Mouse (Mus musculus) ES-E14 (cell line): Measurements from ENCODE around the gene Pcdh18. TPM values are rescaled to one million over a fixed set of nuclear protein-coding genes. Genes with fewer than 3 reads are reported as not detected.
A peak's percentile ranks its signal among the peaks of the same experiment; 100 is the strongest.

Source experiments
- DNase-seq: peaks from one replicate; pipeline ENCODE4 v3.0.0-alpha.2; 2013; ENCODE audit warnings: low read depth, low spot score
- H3K27ac ChIP-seq: 2 replicates; pipeline ENCODE4 v1.5.1; 2012; ENCODE audit warnings: low read depth, mild to moderate bottlenecking, low read length, moderate library complexity, mixed read lengths; ENCODE audit not compliant: poor library complexity, insufficient read depth, severe bottlenecking
- H3K36me3 ChIP-seq: 2 replicates; pipeline ENCODE4 v1.6.1; 2012; ENCODE audit warnings: mild to moderate bottlenecking, low read length, moderate library complexity, mixed read lengths; ENCODE audit not compliant: control insufficient read depth, poor library complexity, insufficient read depth, severe bottlenecking
- H3K4me1 ChIP-seq, 2 experiments: fragments of 150-350 bp in 1 of 2; sonication (generic) in 1 of 2; 2 replicates each; pipeline ENCODE4 v1.6.1; 2012; ENCODE audit warnings: low read length in 2 of 2, mild to moderate bottlenecking in 1 of 2, mixed read lengths in 1 of 2; ENCODE audit not compliant: control insufficient read depth in 2 of 2, insufficient read depth in 2 of 2, poor library complexity in 1 of 2
- H3K4me3 ChIP-seq, 2 experiments: fragments of 150-350 bp in 1 of 2; sonication (generic) in 1 of 2; 2 replicates each; pipeline ENCODE4 v1.5.1; 2012; ENCODE audit warnings: low read length in 2 of 2, low read depth in 1 of 2, mild to moderate bottlenecking in 1 of 2, mixed read lengths in 1 of 2; ENCODE audit not compliant: insufficient read depth in 1 of 2, poor library complexity in 1 of 2, severe bottlenecking in 1 of 2
- H3K9ac ChIP-seq: 2 replicates; pipeline ENCODE4 v1.6.1; 2012; ENCODE audit warnings: low read depth, mild to moderate bottlenecking, low read length, mixed read lengths; ENCODE audit not compliant: poor library complexity, insufficient read depth, severe bottlenecking
- H3K9me3 ChIP-seq: fragments of 150-350 bp; sonication (generic); 2 replicates; pipeline ENCODE4 v1.6.1; 2012; ENCODE audit warnings: low read depth, mild to moderate bottlenecking, low read length; ENCODE audit not compliant: control insufficient read depth, insufficient read depth
- CHD2 ChIP-seq: IDR thresholded peaks from 2 replicates; pipeline ENCODE4 v1.6.1; 2014; ENCODE audit warnings: mild to moderate bottlenecking, low read depth, low read length, inconsistent platforms
- HCFC1 ChIP-seq: IDR thresholded peaks from 2 replicates; pipeline ENCODE4 v1.6.1; 2012; ENCODE audit warnings: low read length, inconsistent platforms, borderline replicate concordance; ENCODE audit not compliant: insufficient read depth
- MAFK ChIP-seq: IDR thresholded peaks from 2 replicates; pipeline ENCODE4 v1.6.1; 2014; ENCODE audit warnings: mild to moderate bottlenecking, low read depth, low read length, inconsistent platforms; ENCODE audit not compliant: insufficient read depth
- ZC3H11A ChIP-seq: IDR thresholded peaks from 2 replicates; pipeline ENCODE4 v1.6.1; 2012; ENCODE audit warnings: low read depth, mild to moderate bottlenecking, inconsistent platforms, low read length, borderline replicate concordance
- ZNF384 ChIP-seq: IDR thresholded peaks from 2 replicates; pipeline ENCODE4 v1.6.1; 2012; ENCODE audit warnings: low read depth, low read length, inconsistent platforms
- in situ Hi-C, 2 experiments: fragments of 600-800 bp; cut with MboI; formaldehyde crosslinking; loops; one replicate each; pipeline ENCODE4 v1.15.1; 2025; ENCODE audit warnings: low sequenced_read_pairs in 2 of 2, inconsistent platforms in 1 of 2; ENCODE audit not compliant: unreplicated experiment in 2 of 2
- total RNA-seq: library from RNA; depleted of rRNA; stranded (reverse); fragments of 300-350 nt; gene quantifications from 2 replicates; pipeline ENCODE4 v1.2.3, GENCODE M21; 2012; rRNA removed

Pcdh18 gene
- 3.7 and 14.2 TPM in 2 replicates for total RNA-seq

DNA sequence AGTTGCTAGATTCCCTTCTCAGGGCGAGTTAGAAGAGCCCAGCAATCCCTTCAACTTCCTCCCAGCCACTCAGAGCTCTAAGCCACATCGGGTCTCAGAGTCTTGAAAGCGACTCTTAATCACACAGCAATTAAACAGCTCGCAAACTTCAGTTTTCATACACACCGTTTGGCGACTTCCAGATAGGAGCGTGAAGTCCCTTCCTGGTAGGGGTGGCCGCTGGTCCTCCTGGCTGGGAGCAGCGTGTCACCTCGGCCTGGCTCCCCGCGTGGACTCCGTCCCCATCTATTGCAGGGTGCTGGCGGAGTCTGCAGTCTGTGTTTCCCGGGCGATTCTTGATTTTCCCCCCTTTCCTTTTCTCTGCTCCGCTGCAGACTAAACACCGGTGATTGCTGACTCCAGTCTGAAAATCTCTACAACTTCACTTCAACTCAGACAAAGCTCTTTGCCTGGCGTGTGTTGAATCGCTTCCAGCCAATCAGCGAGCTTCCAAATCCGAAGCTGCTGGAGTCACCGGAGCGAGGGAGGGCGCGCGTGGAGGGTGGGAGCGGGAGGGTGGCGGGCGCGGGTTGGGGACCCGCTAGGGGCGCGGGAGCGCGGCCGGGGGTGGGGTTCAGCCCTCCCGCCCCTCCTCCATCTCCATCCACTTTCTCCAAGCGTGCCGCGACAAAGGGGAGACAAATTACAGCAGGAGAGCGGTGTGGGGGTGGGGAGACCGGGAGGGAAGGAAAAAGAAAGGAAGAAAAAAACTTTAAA is at the start of gene Pcdh18:
Gene Pcdh18 (minus strand): TSS at position 456 of the 756 bp plus-strand sequence.
- no peak for TF ChIP-seq HCFC1
- no peak for TF ChIP-seq CHD2
- no peak for TF ChIP-seq ZNF384
- no peak for TF ChIP-seq ZC3H11A
- TF ChIP-seq MAFK = no peak
- Histone ChIP-seq H3K36me3 (no peaks in the 10 kb centered on the region), H3K9me3 (no peaks in the 10 kb centered on the region), H3K27ac (no peak within 1 kb of the TSS), H3K9ac (peak within 1 kb of the TSS; percentile 26; the same call in 1 of the 2 replicates), H3K4me3 (peak within 1 kb of the TSS; percentile 53 to 73), H3K4me1 (peaks cover 0 to 3% of the 10 kb centered on the region in 2 experiments; a peak in 1 of 4 replicates)
- peak; percentile 41 for DNase-seq
- in situ Hi-C loops = no loop called here

DNA sequence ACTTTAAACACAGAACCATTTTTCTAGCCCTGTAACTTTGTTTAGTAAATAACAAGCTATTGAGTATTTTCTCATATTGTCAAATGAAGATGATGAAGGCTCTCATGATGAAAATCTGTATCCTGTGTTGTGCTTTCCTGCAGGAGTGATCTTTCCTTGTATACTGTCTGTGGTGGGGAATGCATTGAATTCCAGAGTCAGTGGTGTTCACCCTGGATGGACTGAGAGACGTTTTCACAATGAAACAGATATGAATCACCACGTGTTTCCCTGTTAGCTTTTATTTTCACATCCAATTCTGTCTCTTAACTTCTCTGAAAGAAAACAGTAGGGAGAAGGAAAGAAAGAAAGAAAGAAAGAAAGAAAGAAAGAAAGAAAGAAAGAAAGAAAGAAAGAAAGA is 49.7 kb upstream of the Pcdh18 start:
- H3K4me1 ChIP-seq = no peaks in the 10 kb centered on the region; a peak in 1 of 4 replicates
- H3K27ac ChIP-seq = no peak overlapping the region
- no peaks in the 10 kb centered on the region for H3K36me3 ChIP-seq
- no peak for DNase-seq
- no peak overlapping the region for H3K4me3 ChIP-seq
- no peak overlapping the region for H3K9ac ChIP-seq
- no peaks in the 10 kb centered on the region for H3K9me3 ChIP-seq
- no peak for TF ChIP-seq CHD2
- no peak for TF ChIP-seq ZNF384
- TF ChIP-seq HCFC1 = no peak
- TF ChIP-seq ZC3H11A = no peak
- no peak for TF ChIP-seq MAFK
- in situ Hi-C loops = no loop called here

DNA sequence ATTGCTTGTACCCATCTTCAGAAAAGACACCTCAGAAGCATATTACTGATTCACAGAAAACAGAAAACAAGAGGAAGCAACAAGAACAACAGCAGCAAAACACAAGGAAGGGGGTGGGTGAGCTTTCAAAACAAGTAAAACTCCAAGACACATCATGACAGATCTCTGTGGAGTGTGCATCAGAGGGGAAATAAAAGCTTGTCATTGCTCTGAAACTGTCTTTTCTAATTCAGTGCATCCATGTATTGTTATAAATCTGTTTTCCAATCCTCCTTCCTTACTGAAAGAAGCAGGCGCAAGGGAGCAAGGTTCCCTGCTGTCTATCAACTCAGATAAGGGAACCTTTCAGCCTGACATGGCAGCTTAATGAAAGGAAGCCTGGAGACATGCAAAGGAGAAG is 48.4 kb upstream of the Pcdh18 start:
- no peak for TF ChIP-seq ZC3H11A
- TF ChIP-seq CHD2 = no peak
- no peak for TF ChIP-seq MAFK
- no peak for TF ChIP-seq ZNF384
- TF ChIP-seq HCFC1 = no peak
- in situ Hi-C loops = no loop called here
- no peaks in the 10 kb centered on the region for H3K36me3 ChIP-seq
- DNase-seq = no peak
- no peaks in the 10 kb centered on the region; a peak in 1 of 4 replicates for H3K4me1 ChIP-seq
- no peak overlapping the region for H3K9ac ChIP-seq
- H3K4me3 ChIP-seq = no peak overlapping the region
- H3K27ac ChIP-seq = no peak overlapping the region
- no peaks in the 10 kb centered on the region for H3K9me3 ChIP-seq

DNA sequence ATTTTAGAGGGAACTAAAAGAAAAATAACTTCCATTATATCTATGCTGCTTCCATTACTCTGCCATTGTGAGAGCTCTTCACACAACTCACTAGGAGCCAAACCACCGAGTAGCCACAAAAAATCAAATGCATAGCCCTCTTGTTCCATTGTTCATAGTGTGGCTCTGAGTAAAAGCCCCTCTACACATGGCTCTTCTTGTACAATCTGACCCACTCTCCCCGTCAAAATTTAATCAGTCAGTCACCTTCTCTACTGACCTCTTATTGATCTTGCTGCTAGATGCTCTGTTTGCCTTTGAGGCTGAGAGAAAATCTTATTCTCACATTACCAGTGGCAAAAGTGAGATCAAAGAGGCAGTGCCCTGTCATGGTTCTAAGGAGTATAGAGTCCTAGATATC is 31.2 kb upstream of the Pcdh18 start:
- H3K4me1 ChIP-seq = no peaks in the 10 kb centered on the region
- no peak for TF ChIP-seq MAFK
- TF ChIP-seq ZC3H11A = no peak
- no peak for TF ChIP-seq ZNF384
- TF ChIP-seq HCFC1 = no peak
- no peak for TF ChIP-seq CHD2
- in situ Hi-C loops = no loop called here
- H3K9ac ChIP-seq = no peak overlapping the region
- H3K36me3 ChIP-seq = no peaks in the 10 kb centered on the region
- no peak overlapping the region for H3K4me3 ChIP-seq
- H3K27ac ChIP-seq = no peak overlapping the region
- H3K9me3 ChIP-seq = no peaks in the 10 kb centered on the region
- no peak for DNase-seq
